Mouse (Mus musculus) mesoderm, embryonic 11.5 days (tissue): ENCODE measurements around the gene Grin2a.
A peak's percentile ranks its signal among the peaks of the same experiment; 100 is the strongest.
"Not testable (repeated sequence)": the region's sequence is repeated elsewhere in the genome, so short reads cannot be mapped to it uniquely, and the experiment has no call there.

ENCODE experiments used
- DNase-seq: peaks from one replicate; pipeline ENCODE4 v3.0.0-alpha.2; 2012; ENCODE audit warnings: low read depth, low spot score

The Grin2a gene

DNA sequence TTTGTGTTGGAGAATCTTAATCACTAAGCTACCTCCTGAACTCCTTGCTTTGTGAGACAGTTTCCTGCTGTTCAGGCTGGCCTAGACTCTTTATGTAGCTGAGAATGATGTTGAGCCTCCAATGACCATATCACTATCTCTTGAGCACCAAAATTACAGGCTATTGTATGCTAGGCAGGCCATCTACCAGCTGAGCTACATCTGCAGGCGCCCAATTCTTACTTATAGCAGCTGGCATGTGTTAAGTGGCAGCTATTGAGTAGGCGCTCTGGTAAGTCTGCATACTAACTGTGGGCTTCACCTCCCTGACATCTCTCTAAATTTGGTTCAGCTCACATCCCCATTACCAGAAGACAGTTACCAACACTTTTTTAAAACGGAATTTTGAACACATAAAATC, 331.3 kb downstream of the Grin2a start:
- DNase-seq, result no peak

DNA sequence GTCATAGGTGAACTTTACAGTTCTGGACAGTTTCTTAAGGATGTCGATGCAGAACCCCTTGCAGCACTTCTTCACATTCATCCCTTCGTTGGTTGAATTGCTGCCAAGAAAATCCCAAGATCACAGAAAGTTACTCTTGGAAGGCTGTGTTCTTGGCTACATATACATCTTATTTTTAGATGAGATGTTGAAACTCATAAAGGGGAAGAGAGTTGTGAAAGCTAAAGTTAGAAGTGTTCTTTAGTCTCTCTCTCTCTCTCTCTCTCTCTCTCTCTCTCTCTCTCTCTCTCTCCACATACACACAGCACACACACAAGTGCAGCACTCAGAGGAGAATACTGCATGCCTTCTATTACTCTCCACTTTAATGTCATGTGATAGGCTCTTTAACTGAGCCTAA, 331.9 kb downstream of the Grin2a start:
- DNase-seq, result no peak

DNA sequence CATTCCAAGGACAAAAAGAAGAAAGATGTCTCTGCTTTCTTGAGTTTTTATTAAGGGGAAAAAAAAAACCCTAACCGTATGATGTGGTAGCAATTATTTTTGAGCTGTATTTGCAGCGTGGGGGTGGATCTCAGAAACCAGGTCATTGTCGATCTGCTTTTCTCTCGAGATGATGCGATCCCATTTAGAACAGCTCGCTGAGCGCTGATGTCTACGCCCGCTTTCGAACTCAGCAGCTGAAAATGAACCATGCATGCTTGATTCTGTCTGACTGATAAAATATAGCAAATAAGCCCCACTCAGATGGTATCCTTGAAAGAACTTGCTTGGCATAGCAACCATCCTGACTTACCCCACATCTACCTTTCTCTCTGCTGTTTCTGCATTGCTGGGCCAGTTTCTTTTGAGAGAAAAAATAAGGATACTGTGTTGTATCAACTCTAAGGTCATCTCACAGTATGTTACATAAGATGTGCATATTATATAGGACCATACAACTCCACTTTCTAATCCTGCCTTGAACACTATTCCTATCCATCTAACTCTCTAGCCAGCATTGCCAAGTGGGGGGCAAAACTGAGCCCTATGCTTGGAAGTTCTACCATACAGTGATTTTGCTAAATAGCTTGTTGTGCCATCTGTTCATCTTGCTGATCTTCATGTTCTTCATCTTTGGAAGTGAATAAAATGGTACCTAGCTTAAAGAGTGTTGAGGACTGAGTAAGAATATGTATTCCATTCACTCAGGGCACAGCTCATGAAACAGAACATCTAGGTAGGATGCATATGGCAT, 369.5 kb downstream of the Grin2a start:
- no peak for DNase-seq

DNA sequence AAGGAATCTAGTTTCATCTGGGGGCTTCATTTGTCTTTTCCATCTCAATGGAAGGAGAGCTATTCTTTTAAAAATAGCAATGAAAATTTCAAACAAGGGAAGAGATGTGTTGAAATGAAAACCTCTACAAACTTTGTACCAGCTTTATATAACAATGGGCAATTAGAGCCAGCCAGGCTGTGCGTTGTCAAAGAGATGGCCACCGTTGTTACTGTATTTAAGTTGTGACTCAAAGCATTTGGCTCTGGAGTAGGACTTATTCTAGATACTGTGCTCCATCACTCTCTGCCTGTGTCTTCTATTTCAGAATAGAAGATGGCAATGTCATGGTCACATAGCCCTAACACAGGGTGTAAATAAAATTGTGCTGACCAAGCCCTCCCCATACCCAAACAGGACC, 371.0 kb downstream of the Grin2a start:
- DNase-seq, result no peak

DNA sequence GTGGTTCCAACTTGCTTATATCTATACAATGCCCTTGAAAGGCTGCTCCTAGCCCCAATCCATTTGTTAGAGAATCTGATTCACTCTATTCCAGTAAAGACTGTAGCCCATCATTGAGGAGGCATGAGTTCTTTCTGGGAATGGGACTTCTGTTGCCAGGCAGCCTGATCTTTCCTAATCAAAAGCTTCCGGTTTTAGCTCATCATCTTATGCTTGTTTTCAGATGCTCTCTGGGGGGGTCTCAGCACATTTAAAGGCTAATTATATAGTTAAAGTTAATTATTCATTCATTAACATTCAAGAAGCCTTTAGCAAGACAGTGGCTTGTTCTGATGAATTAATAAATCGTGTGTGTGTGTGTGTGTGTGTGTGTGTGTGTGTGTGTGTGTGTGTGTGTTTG, 377.2 kb downstream of the Grin2a start:
- no peak for DNase-seq

DNA sequence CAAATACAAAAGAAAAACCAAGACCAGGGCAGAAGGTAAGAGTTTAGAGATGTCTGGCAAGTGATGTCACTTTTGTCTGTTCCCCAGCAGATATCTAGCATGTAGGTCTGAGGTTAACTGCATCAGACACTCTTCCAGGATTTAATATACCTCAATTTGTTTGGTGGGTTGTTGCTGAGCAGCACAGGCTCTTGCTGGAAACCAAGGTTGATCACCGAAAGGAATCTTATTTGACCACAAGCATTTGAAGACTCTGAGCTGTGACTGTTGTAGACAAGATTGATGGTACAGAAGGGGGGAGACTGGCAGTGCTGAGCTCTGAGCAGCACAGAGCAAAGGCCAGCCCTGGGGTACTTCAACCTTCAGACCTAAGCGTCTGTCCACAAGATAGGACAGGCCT, 378.1 kb downstream of the Grin2a start:
- DNase-seq, result no peak

DNA sequence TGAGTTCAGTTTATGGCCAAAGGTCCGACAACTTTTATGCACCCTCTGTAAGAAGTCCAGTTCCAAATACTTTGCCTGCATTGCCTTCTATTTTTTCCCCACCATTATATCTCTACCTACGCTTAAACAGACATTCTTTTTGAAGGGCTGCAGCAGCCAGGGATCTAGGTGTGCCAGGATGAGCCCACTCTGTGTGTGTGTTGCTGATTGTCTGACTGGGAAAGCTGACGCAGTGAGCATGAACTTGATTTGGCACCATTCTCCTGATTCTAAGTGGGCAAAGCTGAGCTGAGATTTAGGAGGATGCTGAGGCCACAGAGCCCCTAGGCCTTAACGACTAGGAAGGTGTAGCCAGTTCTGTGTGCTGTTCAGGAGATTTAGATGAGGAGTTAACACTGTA, 378.6 kb downstream of the Grin2a start:
- no peak for DNase-seq

DNA sequence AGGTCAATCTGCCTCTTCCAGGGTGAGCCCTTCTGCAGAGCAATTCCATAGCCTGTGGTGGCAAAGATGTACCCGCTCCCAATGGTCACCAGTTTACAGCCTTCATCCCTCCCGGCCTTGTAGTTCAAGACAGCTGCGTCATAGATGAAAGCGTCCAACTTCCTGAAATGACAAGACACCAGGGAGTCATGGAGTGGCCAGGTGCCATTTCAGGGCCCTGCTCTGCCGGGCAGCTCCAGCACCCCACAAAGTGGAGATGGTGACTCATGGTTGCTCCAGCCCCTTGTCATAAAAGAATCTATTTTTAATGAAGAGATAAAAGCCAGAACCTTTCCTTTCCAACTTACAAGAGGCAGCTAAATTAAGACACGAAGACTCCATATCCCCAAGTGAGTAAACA, 382.8 kb downstream of the Grin2a start:
- DNase-seq, result not testable (repeated sequence)

DNA sequence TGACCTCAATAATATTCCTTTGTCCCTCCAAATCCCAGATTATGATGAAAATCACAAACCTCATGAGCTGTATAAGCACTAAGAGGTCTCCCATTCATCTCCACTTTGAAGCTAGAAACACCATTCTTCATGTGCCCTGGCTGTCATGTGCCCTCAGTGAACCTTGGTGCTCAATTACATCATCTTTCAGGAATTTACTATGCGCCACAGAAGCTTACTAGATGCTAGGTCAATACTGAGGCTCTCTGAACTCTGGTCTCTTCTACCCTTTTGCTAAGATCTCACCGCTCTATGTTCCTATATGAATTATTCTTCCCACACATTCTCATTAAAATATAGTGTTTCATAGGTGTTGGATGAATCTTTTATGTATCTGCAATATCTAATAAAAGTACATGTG, 387.9 kb downstream of the Grin2a start:
- peak; percentile 44 for DNase-seq

DNA sequence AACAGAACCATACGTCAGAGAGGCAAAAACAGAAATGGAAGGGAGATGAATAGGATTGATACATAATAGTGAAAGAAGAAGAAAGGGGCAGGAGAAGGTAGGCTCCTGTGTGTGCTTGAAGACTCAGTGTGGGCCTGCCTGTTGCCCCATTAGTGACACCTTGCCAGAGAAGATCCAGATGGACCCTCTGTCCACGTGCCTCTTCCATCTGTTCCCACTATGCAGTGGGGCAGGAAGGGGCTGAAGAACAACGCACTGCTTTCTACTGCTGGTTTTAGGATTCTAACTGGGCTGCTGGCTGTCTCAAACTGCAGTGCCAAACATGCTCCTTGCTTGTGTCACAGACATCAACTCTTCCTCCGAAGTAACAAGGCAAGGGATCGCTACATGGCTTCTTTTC, 391.4 kb downstream of the Grin2a start:
- no peak for DNase-seq

DNA sequence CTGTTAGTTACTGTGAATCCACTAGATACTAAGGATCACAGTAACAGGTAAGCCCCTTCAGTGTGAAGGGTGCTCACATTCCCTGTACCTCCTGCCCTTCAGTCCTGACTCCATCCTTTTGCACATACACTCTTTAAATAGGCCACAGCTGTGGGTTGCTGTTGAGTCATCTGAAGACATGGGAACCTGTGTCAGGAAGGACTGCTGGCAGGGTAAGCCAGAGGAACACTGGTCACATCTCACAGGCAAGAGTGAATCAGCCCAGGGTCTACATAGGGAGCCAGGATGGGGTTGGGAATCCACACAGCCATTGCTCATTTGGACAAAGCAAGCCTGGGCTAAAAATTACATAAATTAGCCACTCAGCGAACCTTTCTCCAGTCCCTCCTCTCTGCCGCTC, 392.8 kb downstream of the Grin2a start:
- DNase-seq, result no peak

DNA sequence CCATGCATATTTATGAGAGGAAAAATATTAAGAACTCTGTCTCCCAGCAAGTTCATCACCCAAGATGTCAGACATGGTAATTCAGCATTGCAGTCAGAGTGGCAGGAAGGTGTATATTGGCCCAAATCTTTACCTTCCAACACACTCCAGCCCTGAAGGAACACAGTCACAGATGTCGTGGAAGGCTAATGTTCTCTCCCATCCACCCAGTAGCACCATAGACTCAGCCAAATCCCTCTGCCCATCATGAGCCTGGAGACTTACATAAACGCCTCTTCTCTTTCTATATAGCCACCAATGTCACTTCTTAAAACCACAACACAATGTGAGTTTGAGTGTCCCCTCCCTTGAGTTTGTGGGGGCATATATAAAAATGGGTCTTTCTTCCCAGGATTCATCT, 406.2 kb downstream of the Grin2a start:
- DNase-seq, result no peak

DNA sequence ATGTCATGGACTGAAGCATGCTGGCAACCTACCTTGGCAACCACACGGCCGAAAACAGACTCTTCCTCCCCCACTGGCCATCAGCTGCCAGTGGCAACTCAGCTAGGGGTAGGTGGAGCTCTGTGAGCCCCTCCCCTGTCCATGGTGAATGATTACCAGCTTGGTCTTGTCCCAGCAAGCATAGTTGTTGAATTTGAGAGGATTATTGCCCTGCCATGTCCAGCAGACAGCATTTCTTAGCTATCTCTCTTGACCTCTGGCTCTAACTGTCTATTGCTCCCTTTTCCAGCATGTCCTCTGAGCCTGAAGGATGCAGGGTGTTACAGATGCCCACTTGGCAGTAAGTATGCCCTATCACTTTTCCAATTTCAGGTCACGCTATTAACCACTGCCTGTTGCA, 406.9 kb downstream of the Grin2a start:
- DNase-seq, result no peak

DNA sequence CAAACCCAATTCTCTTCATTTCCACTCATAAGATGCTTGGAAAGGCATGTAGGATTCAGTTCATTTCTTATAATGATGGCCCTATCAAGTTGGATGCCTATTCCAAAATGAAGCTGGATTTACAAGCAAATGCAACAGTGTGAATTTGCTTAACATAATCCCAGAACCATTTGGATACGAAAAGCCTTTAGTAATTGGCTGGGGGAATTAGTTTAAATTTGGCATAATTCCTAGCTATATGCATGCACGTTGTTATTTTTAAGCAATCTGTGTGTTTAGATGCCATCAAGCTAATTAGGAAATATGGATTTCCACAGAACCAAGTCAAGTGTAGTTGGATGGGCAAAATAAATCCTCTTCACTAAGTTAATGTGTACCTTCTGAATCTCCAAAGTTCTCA, 411.4 kb downstream of the Grin2a start:
- no peak for DNase-seq

DNA sequence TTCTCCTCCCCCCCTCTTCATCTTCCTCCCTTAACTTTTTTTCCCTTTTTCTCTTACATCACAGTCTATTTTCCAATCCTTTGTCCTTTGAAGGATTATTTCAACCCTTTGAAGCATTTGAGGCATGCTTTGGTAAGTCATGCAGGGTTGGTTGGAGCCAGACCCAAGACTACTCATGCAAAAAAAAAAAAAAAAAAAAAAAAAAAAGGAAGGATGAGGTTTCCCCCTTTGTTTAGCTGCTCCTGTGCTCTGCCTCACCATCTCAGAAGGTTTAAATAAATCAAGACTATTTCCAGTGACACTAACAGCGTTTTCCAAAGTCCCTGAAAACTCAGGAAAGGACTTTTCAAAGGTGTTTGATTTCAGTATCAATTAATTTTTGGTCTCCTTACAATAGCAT, 423.6 kb downstream of the Grin2a start:
- DNase-seq, result no peak

DNA sequence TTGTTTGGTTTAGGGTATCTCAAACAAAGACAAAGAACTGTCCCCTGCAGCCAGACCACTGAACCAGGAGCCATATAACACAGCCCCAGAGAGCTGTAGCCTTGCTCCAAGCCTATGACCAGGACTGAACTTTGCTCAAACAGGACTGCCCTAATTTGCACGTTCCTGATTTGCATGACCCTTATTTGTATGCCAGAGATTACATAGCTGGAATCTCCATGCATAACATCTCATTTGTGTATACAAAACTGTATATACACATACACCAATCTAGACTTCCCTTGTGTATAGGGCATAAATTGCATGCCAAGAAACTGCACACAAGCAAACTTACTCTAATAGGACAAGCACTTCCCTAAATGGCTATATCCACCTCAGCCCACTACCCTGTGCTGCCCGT, 428.1 kb downstream of the Grin2a start:
- no peak for DNase-seq

DNA sequence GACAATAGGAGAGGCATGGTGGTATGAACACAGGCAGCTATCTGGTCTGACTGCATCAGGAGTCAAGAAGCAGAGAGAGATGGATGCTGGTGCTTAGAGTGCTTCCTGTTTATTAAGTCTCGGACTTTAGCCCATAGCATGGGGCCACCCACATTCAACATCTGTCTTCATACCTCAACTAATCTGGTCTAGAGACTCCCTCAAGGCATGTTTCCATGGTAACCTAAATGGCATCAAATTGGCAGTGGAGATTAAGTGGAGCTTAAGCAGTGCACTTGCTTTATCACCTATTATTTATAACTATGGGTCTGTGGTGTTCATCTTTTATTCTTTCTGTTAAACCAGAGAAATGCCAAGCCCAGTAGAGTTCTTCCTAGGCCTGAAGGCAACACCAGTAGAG, 433.5 kb downstream of the Grin2a start:
- DNase-seq, result peak; percentile 39

DNA sequence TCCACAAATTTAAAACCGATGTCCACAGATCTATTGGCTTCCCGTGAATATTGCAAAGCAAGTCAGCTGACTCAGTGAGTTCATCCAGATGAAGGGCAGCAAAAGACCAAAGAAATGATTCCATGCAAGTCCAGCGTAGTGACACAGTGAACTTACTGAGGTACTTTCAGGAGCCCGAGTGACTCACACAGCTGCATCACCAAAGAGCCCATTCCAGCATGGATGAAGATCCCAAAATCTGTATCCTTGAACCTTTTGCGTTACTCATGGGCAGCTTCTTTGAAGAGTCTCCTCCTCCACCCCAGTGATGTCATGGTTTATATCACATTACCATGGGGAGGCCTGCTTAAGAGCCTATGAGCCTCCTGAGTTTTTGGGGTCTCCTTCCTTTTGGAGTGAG, 460.2 kb downstream of the Grin2a start:
- DNase-seq, result no peak

DNA sequence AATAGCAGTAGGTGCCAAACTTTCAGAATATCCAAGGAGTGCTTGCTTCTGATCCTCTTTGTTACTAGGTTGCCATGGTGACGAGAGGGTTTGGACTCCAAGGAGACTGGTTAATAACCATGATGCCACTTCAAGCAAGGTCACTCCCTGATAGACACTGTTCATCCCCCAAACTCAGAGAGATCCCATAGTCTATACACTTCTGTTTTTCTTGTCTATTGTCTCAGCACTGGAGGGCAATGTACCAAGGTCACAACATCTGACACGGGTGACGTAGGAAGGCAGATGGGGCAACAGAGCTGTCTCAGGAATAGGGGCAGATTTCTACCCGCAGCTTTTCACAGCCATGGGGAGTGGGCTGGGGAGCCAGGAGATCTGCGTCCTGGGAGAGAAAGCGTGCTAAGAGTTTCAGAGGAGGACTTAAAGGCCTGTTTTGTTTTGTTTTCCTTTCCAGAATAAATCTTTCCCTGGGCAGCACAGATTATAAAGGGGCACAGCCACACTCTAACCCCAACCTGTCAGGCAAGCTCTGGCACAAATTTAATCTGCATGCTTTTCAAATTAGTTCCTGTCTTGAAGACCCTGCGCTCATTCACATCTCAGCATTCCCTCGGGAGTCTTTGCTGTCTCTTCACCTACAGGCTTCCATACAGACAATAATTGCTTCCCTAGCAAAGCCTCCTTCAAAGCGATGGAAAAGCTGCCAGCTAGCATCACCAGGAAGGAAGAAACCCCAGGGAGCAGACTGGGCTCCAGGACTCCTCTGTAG, 461.6 kb downstream of the Grin2a start:
- peak; percentile 73 for DNase-seq

DNA sequence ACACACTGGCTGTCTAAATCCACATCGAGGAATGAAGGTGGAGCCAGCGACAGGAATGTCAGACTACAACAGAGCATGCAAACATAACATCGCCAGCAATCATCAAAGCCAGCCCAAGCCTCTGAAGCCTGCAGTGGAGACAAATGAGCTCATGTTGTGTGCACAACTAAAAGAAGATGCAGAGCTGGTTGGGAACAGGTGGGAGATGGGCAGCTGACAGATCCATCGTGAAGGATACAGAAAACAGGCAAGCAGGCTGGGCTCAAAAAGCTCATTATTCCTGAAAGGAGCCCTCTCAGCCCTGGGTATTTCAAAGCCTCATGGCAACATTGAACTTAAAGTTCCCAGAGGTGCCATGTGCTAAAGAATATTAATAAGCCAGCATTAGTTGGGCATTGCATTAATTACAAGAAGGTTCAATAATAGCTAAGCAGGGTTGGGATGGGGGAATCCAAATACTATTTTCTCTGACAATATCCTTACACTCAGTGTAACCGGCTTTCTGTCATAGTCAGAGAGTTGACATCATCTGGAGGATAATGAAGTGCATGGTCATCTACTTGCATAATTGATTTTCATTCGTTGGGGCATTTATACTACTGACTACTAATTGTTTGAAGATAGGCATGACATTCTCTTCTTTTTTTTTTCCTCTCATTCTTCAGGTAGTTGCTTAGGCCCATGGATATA, 462.4 kb downstream of the Grin2a start:
- DNase-seq, result peak; percentile 6

DNA sequence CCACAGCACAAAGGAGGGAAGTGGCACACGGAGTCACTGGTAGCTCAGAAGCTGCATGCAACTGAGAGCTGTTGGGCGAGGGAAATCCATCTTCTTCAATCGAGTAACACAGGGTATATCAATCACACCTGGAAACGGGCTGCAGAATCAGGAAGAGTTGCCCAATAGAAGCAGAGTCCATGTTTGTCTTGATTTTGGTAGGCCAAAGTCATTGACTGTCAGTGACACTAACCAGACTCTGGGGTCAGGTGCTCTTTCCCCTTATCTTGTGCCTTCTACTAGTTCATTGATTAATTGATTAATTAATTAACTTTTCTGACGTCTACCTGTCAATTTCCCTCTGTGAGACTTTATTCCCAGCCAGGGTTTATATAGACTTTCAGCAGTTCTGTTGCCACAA, 468.1 kb downstream of the Grin2a start:
- DNase-seq, result no peak

DNA sequence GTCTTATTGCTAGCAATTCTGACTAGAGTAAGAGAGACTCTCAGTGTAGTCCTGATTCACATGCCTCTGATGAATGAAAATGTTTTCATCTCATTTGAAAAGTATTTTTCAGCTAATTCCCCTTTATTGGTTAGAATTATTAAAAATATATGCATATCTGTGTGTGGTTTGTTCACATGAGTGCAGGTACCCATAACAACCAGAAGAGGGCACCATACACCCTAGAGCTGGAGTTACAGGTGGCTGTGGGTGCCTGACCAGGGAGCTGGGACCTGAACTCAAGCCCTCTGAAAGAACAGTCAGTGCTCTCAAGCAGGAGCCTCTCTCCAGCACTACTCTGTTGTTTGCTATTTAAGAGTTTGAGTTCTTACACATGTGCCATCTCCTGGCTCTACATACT, 472.0 kb downstream of the Grin2a start:
- DNase-seq, result no peak
